Mouse (Mus musculus): ENCODE measurements around the gene Gm10577. TPM values are rescaled to one million over a fixed set of nuclear protein-coding genes. Genes with fewer than 3 reads are reported as not detected.

Gene Gm10577
- polyA plus RNA-seq, 1 experiment: not detected

DNA sequence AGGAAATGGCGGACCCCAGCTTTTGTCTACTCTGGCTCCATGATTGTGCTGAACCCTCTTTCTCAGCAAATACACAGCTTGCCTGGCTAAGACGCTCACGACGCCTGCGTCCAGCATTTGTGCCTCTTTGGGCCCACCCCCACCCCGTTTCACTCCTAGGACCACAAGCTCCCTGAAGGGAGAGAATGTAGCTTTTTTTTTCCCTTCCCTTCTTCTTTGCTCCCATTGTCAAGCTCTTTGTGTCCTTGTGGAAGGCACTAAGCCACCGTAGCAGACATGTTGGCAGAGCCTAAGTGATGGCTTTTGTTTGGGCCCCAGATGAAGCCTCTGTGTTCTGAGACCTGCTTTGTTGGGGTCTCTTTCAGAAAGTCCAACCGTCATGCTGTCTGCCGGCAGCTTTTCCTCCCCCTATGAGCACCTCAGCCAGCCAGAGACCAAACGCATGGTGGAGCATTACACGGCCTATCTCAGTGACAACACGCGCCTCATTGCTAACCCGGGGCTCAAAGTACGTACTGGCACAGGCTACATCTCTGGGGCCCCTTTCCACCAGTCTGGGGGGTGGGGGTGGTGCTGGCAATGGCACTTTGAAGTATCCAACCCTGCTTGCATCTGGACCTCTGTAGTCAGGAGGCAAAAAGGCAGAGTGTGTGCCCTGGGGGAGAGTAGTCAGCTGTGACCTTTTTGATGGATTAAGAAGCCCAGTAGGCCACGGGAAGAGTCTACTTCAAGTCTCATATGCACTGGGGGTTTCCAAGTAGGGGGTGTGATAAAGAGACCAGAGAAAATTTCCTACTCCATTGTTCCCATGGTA lies 46.6 kb downstream of the Gm10577 start:
- H3K4me3 ChIP-seq (ENCODE audit: insufficient read depth, low read depth, low read length): no peak overlapping the region
- H3K27ac ChIP-seq (replicated peaks; ENCODE audit: low read depth, low read length): no peak overlapping the region
- no peaks in the 10 kb centered on the region for H3K4me1 ChIP-seq (ENCODE audit: control insufficient read depth, insufficient read depth, insufficient read length, low read length)

Other genes with a start within 250 kb of the Gm10577 start
- 1.8 and 2.6 TPM in 2 replicates for gene Cachd1, start 244.0 kb downstream of the Gm10577 start, polyA plus RNA-seq (2012; ENCODE audit: insufficient read depth, insufficient read length, missing spikeins)
- 2.8 and 4.3 TPM in 2 replicates for gene Raver2, start 48.3 kb upstream of the Gm10577 start, polyA plus RNA-seq (2012; ENCODE audit: insufficient read depth, insufficient read length, missing spikeins)
- gene Jak1, start 244.6 kb upstream of the Gm10577 start, polyA plus RNA-seq (2012; ENCODE audit: insufficient read depth, insufficient read length, missing spikeins): 45.5 and 51.7 TPM in 2 replicates

All from brown adipose tissue, adult 24 weeks (tissue).